Mouse (Mus musculus) urinary bladder, postnatal 4 days (tissue): ENCODE data around the gene 4930579F01Rik.

ENCODE experiments used
- DNase-seq, 2 experiments: peaks; one replicate each; pipeline ENCODE4 v3.0.0; 2021 to 2022; ENCODE audit warnings: low spot score in 2 of 2

4930579F01Rik gene

DNA sequence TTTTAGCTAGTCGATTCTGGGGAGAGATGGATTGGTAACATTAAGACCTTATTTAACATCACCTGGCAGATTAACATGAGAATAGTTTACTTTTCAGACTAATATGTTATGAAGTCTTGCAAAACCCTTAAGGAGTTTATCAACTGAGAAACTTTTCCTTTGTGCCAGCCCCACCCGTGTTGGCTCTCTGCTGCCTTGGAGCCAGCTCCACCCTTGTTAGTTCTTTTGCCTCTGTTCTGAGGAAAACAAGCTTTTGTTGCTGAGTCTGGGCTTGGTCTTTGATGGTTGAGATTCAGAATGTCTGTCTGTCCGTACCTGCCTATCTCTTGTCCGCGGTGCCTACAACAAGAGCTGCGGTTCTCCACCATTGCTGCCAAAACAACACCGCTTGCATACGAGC is 22.5 kb upstream of the 4930579F01Rik start:
- DNase-seq: no peak

GRCm38 (mm10) chr3:138215395-138215989 is 21.9 kb upstream of the 4930579F01Rik start:
- DNase-seq: no peak

GRCm38 (mm10) chr3:138212431-138212951 is 18.9 kb upstream of the 4930579F01Rik start:
- DNase-seq: no peak

DNA sequence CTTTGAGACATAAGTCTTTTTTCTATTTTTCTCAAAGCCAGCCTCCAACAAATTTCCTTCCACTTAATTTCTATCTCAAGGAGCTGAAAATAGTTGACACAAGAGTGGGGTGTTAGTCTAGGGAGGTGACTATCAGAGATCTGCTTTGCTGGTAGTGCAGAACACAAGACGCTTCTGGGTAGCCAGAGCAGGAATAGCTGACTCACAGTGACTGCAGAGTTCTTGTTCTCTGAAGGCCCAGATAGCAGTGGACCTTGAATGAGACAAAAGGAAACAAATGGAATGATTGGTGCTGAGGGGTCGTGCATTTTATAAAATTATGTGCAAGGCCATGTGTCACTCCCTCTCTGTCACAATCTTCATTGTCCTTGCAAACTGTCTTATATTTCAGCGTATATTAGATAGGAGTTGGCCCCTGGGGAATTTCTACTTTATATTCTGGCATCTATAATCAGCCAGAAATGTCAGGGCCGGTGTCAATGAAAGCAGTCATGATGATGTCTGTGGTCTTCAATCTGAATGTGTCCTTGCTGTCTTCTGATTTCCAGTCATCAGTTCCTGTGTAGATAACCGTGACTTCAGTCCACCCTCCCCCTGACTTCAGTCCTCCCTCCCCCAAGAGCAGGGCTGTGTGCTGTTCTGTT is 16.9 kb upstream of the 4930579F01Rik start:
- DNase-seq: no peak

- DNase-seq: no peak
Measured at GRCm38 (mm10) chr3:138208821-138209220, 15.2 kb upstream of the 4930579F01Rik start.

DNA sequence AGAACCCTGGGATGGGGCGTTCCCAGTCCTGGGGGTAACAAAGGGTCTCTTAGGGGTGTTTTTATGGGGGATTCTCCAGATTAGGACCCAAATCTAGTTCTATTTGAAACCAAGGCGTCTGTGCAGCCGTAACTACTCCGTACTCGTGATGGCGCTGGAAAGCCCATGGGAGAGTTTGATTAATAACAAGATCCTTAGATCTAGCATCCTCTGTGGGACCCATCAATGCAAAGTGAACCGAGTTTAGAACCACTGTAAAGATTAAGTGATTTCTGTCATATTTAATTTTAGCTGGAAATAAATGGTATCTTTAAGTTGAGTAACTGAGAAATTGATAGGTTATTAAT is 5.1 kb upstream of the 4930579F01Rik start:
- no peak for DNase-seq

- peak; percentile 71 to 90 for DNase-seq
Measured at GRCm38 (mm10) chr3:138197973-138198721, 4.5 kb upstream of the 4930579F01Rik start.

DNA sequence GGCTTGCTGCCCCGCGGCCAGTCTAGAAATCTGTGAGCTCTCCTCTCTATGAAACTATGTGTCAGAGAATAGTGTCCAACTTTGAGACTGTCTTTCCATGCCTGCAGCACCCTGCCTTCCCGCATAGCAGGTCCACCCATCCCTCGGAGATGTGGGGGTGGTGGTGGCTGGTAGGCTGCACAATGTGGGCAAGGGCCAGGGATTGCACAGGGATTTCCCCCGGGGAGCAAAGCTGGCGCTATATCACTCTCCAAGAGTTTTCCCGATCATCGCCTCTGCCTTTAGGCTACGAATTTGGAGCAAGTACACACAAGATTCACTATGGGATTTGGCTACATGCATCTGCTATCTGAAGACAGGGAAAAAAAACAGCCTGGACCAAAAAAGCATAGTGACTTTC is 3.9 kb upstream of the 4930579F01Rik start:
- no peak for DNase-seq

DNA sequence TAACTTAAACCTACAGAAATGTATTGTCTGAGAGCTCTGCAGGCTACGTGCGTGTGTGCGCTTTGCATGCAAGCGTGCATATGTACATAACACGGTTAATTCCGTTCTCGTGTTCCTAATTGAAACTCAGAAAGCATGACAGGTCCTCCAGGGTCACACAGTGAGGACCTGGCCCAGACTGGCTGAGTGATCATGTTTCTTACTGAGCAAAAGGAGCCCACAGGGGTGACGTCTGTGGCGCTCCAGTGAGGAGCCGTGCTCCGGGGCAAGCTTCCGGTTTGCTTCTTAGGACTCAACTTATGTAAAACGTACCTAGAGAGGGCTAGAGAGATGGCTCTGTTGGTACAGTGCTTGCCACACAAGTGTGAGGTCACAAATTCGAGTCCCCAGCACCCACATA is 3.5 kb upstream of the 4930579F01Rik start:
- DNase-seq: no peak

DNA sequence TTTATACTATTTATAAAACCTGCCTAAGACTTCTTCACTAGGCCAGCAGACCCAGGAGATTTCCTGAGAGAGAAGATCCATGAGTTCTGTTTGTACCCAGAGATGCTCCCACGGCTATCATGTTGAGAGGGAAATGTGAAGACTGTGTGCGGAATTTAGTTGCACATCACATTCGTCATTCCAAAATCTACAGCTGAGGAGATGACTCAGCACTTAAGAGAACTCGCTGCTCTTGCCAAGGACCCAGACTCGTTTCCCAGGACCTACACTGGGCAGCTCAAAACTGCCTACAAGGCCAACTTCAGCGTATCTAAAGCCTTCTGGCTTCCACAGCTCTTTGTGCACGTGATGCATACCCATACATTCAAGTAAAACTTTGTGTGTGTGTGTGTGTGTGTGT is 1.4 kb downstream of the 4930579F01Rik start:
- no peak for DNase-seq

DNA sequence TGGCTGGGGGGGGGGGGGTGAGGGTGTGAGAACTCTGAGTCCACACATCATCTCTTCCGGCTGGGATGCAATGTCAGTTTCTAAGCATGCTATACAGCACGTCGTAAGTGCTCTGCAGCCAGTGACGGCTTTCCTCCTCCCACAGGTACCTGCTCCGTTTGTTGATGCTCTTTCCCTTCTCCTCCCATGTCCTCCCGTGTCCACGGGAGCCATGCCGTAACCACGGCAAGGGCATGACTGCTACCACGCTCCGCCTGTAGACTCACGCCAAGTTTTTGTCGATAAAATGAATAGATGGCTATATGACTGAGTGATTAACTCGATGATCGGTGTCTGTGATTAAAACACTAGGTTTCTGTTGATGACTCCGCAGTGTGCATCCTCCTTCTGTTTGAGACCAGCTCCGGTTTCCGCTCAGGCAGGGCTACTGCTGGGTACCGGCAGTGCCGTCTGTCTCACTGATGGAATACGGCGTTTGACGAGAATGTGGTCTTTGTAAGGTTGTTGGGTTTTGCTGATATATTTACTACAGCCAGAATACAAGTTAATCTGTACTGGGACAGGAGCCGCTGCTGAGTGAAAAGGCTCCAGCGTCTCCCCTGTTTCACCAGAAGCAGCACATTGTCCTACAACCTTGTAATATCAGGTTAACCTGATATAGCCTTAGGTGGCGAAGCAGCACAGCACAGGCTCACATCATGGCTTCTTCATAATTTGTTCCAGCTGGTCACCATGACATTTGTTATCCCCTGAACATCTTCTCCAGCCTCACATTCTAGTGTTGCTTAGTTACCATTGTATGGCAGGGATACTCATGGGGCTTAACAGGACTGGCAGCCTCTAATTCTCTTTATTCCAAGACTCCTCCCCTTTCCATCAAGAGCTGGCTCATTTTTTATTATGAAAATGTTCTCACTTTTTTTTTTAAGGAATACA is 7.4 kb downstream of the 4930579F01Rik start:
- no peak for DNase-seq

DNA sequence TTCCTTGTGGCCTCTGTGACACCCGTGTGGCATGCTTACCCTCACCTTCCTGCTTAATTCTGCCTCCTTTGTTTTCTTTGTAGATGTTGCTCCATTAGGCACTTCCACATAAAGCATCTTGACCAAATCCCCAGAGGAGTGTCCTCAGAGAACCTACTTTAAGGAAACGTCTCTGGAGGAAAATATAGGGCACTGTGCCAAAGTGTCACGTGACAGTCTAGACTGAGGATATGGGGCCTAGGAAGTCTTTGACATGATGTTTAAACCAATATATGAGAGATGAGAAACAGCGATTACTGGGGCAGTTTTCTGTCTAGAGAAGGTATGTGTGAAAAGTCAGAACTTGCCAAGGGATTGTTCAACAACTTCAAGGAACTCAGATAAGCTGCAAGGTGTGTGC is 8.3 kb downstream of the 4930579F01Rik start:
- DNase-seq: no peak

DNA sequence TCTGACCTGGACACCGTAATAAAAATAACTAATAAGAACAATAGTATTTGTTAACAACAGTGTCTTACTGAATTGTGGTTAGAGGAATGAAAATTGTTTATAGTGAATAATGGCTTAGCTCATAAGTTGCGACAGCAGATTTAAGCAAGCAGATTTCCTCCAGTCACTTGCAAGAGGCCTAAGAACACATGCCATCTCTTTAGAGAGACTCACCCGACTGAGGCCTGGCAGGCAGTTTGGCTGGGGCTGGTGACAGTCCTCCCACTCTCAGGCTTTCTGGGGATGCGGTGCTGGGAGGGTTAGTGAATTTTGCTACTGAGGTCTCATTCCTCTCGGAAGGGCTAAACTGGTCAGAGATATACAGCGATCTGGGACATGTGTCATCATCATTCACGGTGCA is 10.3 kb downstream of the 4930579F01Rik start:
- no peak for DNase-seq

DNA sequence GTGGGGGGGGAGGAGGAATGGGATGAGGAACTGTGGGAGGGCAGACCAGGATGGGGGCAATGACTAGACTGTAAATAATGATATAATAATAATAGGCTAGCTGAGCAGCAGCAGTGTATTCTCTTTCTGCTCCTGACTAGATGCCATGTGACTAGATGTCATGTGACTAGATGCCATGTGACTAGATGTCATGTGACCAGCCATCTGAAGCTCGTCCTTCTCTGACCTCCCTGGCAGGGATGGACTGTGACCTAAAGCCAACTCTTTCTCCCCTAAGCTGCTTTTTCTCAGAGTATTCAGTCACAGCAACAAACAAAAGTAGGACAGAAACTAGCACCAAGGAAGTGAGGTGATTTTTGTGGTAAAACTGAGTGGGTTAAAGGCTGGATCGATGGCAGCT is 11.6 kb downstream of the 4930579F01Rik start:
- DNase-seq: no peak

GRCm38 (mm10) chr3:138175551-138175950 is 18.1 kb downstream of the 4930579F01Rik start:
- DNase-seq: no peak

- DNase-seq: no peak
Measured at GRCm38 (mm10) chr3:138173291-138173690, 20.3 kb downstream of the 4930579F01Rik start.

- DNase-seq: no peak
Measured at GRCm38 (mm10) chr3:138162553-138163183, 31.0 kb downstream of the 4930579F01Rik start.

GRCm38 (mm10) chr3:138161623-138162022 is 32.0 kb downstream of the 4930579F01Rik start:
- DNase-seq: no peak

DNA sequence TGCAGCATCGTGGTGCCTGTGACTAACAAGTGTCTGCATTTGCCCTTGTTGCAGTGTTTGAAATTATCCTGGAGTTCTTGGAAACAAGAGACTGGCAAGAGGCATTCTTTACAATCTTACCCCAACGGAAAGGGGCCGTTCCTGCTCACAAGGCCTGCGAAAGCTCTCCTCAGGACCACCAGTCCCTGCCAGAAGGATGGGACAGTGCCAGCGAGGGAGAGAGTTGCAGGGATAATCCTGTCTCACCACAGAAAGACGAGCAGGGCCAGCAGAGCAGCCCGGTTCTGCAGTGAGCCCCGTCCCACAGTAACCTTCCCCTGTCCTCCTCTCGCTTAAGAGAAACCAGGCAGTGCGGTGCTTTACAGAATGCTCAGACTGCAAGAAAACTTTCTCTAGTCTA is 37.0 kb downstream of the 4930579F01Rik start:
- DNase-seq: no peak

- no peak for DNase-seq
Measured at GRCm38 (mm10) chr3:138155062-138155461, 38.6 kb downstream of the 4930579F01Rik start.

DNA sequence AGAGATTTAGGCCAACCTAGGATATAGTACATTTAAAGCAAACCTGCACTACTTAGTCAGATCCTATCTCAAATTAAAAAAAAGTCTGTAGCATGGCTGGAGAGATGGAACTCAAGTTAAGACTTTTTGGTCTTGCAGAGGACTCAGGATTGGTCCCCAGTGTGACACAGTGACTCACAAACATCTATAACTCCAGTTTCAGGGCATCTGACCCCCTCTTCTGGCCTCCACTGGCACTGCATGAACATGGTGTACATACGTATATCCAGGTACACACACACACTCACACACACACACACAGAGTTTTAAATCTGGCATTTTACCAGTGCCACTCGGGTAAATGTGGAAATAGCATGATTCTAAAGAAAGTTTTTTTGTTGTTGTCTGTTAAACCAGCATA is 44.8 kb downstream of the 4930579F01Rik start:
- no peak for DNase-seq
